Mouse (Mus musculus) G1E-ER4 (cell line): ENCODE results near the gene Zbtb5. TPM values are rescaled to one million over a fixed set of nuclear protein-coding genes. Genes with fewer than 3 reads are reported as not detected.

Experiments used
- GATA1 ChIP-seq: IDR thresholded peaks from one replicate; pipeline ENCODE4 v1.8.0; 2012; ENCODE audit warnings: low read length, inconsistent platforms
- polyA plus RNA-seq: library from polyadenylated mRNA; stranded (reverse); fragments of >175 nt; gene quantifications from 2 replicates; pipeline ENCODE4 v1.2.3, GENCODE M21; 2012

Zbtb5 gene
- polyA plus RNA-seq, 1 experiment = 3.2 TPM

DNA sequence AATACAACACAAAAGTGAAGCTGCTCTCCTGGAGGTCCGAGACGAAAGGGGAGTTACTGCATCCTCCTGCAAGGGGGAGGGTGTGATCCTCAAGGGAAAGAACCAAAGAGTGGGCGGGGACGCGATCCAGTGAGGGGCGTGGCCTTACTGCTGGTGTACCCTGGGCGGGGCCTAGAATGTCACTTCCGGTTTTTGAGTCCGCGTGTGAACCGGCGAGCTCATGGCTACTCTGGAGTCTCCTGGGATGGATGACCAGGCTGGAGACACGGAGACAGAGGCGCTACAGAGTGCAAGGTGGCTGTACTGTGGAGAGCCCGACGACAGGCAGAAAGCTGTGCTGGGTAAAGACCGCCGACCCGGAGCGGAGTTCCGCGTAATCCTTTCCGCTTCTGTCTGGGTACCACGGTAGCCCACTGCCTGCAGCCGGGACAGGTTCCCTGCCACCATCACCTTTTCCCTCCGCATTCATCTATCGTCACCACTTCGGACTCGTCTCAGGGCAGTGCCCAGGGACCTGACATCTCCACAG is 6.3 kb upstream of the Zbtb5 start, which contains the start of gene Polr1e:
Polr1e (plus strand) TSS at position 132 of the 529 bp plus-strand sequence.
- TF ChIP-seq GATA1 = no peak

DNA sequence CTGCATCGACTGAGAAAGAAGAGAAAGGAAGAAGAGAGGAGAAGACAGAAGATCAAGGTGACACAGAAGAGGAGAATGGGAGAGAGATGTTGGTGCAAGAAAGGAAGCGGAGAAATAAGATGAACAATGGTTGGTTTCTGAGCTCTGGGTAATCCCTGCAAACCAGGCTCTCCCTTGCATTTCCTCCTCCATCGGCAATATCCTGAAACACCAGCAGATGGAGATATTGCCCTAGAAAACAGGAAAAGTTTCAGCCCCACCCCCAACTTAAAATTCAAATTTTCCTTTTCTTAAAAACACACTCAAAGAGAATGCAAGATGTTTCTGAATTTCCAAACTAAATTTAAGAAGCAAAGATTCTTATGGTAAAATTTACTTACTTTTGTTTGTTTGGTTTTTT is 3.4 kb upstream of the Zbtb5 start:
- no peak for TF ChIP-seq GATA1

DNA sequence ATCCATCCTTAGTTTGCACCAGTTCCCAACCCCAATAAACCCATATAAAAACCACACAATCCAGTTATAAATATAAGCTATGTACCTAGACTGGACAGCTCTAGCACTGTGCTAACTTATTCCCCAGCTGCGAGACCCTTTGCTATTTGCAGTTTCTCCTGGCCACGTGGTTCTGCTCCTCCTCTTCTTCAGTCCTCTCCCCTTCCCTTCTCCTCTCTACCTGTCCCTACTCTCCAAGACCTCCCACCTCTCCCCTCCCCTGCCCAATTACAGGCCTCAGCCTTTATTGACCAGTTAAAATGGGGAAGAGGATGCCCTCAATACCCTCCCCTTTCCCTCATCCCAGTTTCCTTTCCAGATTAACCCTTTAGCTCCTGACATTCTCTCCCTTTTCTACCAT is 1.3 kb upstream of the Zbtb5 start:
- TF ChIP-seq GATA1 = no peak

DNA sequence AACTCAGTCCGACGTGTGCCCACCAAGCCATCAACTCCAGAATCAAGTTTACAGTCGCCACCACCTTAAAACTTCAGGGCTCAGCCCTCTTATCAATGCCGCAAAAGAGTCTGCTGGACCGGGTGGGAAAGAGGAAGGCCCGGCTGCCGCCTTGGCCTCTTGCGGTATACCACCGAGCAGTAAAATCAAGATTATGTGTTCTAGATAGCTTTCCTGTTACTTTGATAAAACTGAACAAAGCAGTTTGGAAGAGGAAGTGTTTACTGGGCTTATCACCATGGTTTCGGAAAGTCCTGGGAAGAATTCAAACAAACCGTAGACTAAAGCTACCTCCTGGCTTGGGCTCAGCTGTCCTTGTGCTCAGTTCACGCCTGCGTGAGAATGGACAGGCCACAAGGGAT is 819 bp upstream of the Zbtb5 start:
- peak; percentile 75 for TF ChIP-seq GATA1

DNA sequence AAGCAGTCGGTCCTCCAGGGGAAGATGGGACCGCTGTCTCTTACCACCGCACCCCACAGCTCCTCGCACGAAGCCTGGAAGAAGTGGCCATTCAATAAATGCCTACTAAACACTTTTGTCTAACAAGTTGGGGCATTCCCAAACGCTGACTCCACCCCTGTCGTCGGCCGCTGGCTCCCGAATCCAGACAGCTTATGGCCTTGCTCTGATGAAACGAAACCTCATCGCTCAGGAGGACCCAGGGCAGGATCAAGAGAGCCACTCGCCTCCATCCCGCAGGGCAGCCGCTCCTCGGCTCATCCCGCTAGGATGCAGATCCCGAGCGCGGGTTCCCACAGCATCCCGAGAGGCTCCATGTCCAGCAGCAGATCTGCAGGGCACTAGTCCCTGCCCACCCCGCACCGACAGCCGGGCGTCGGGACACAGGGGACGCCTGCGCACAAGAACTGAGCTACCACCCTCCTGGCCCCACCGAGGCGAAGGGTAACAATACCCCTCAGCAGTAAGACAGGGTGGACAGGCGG is 569 bp downstream of the Zbtb5 start:
- TF ChIP-seq GATA1 = no peak

DNA sequence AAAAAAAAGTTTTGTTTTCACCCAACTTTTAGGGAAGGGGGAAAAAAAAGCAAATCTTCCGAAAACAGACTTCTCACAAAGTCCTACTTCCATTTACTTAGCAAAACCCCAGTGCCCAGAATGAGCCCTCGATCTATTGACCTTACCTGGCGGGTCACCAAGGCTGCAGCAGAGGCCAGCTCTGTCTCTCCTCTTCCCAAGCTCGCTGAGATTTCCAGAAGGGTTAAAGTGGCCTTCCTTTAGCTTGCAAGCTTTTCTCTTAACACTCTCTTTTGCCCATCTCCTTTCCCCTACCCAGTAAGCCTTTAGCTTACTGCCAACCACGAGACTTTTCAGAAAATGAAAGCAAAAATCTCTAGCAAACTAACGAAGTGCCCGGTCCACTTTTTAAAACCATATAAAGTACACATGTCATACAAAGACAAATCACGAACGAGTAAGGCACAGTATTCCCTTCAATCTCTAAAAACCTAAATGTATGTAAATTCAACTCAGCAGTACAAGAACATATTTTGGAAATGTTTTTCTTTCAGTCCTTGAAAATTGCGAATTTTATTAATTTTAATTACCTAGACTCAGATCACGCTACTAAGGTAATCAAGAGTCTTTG is 1.3 kb downstream of the Zbtb5 start:
- no peak for TF ChIP-seq GATA1

DNA sequence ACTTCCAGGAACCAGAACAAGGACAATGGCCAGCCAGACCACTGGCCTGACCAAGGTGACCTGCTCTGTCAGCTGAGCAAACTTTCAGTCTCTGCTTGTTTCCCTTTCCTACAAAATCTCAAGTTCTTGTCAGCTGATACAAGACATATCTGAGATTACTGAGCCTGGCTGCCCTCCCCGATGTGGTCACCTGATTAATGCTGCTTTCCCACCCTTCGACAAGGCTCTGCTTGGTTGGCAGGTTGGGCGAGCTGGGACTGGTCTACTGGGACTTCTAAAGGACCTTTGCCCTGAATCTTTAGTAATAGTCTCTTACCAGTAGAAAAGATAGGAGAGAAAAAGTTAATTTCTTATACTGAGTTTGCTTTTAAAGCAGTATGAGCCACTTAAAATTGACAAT is 6.8 kb downstream of the Zbtb5 start:
- TF ChIP-seq GATA1 = no peak

DNA sequence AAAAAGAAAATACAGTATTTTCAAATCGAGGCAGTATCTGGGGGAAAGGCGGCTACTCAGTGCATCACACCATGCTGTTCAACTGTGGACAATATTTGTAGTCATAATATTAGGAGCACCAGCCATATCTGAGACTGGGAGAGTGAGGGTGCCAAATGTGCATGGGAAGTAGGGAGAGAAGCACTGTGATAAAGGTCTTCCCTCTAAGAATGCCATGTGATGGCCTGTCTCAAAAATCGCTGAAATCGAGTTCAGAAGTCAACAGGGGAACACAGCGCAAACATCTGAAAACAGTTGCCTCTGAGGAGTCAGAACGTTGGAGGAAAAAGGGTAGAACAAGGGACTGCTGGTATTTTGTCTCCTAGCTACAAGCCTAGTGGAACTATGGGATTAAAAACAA is 12.2 kb downstream of the Zbtb5 start:
- no peak for TF ChIP-seq GATA1

DNA sequence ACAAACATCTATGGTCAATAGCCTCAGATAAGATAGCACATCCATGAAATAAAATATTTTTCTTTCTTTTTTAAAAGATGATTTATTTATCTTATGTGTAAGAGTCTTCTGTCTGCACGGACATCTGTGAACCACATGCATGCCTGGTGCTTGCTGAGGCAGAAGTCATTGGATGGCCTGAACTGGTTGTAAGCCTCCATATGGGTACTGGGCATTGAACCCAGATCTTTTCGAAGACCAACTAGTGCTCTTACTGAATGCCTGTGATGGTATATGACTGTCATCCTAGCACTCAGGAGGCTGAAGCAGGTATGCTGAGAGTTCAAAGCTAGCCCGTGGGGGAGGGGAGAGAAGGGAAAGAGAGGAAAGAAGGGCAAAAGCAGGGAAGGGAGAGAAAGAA is 14.1 kb downstream of the Zbtb5 start:
- TF ChIP-seq GATA1 = no peak

DNA sequence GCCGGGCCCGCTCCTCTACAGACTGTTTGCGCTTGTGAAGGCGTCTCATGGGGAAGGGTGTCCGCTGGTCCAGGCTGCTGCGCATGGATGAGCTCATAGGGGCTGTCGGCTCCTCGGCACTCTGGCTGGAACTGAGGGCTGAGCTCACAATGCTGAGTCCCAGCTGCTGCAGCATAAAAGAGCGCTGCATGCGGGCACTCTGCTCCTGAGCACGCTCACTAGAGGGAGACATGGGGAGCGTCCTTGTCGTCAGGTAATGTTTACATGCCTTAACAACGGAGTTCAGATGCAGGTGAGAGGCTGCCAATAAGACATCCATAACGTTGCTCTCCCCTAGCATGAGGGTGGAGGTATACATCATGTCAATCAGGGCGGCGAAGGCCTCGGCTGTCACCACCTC is 17.4 kb downstream of the Zbtb5 start:
- no peak for TF ChIP-seq GATA1

DNA sequence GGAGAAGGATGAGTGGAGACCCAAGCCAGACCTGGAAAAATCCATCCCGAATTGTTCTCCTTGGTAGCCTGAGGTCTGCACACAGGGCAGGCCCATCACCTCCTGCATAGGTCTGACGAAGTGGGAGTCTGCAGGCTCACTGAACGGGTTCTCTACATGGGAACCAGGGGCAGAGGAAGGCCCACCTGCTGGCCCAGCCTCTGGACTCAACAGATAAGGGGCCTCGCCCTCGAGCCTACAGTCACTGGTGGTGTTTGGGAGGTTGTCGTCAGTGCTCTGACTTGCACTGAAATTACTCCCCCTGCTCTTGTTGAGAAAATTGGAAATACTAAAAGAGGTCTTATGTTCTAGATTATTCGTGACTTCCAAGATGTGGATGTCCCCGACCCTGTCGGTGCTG is 18.4 kb downstream of the Zbtb5 start:
- TF ChIP-seq GATA1 = no peak

DNA sequence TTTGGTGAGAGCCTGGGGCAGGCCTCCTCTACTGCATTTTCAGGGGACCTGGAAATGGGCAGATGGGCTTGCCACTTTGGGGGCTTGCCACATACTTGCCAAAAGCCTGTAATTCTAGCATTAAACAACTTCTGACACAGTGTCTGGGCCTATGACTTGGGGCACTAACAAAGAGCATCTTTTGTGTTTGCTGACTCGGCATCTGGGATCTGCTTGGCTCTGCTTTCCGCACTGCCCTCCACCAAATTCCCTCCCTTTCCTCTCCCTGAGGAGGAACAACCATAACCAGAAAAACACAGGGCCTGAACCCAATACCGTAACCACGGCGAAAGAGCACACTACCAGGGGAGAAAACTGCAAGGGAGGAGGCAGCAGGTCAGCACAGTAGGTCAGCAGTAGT is 21.7 kb downstream of the Zbtb5 start:
- TF ChIP-seq GATA1 = no peak

DNA sequence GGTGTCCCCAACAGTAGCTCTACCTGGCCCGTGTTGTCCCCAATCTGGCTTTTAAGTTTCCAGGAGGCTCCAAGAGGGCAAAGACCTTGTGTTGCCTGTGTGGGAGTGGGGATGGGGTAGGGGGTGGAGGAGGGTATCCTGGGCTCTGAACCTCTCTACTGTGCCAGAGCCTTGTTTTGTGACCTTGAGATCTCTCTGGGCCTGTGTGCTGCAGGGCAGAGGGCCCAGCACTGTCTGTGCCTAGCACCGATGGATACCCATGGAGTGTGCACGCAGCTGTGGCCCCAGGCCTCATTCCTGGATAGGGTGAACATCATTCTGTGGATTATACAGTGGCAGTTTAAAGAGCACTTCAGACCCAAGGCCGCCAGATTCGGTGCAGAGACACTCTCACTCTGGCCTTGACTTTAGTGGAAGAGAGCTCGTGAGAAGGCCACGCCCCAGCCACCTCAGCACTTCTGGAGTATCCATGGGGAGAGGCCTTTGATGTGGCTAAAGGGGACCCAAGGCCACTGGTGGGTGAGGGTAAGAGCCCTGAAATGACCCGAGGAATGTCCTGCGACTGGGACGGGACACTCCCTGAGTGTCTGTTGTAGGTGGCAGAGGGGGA is 29.0 kb downstream of the Zbtb5 start:
- TF ChIP-seq GATA1 = no peak

DNA sequence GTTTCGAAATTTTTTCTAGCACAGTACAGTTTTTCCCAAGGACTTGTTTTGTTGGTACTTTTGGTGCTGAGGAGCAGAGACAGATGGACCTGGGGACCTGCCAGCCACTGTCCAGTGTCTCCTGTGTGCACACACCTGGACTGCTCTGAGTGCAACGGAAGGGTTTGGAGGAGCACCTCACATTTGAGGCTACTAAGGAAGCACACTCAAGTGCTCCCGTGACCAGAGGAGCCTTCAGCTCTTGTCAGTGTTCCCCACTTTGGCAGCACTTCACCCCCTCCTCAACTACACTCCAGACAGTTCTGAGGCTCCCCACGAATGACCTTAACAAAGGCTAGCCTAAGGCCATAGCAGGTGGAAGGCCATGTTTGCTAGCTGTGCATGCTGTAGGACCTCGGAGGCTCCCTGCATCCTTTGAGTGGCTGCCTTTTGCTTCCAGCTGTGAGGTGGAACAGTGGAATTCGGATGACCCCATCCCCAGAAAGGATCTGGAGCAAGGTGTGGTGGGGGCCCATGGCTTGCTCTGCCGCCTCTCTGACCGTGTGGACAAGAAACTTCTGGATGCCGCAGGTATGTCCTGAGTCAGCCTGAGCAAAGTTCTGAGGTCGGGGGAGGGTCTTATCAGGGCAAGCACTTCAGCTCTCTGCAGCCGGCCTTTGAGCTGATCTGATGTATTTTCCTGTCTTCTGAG is 29.6 kb downstream of the Zbtb5 start:
- TF ChIP-seq GATA1 = no peak

DNA sequence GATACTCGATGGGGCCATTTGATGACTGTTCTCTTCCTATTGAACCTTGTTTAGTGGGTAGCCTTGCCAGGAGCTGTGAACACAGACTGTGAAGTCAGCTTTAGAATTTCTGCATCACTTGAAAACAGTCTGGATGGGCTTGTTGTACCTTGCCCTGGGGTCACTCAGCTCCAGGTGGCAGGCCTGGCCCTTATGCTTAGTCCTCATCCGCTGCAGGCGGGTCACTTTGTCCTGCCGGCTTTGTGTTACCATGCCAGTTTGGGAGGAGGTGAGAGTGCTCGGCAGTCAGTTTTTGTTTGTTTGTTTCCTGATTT is 30.3 kb downstream of the Zbtb5 start:
- TF ChIP-seq GATA1 = no peak

DNA sequence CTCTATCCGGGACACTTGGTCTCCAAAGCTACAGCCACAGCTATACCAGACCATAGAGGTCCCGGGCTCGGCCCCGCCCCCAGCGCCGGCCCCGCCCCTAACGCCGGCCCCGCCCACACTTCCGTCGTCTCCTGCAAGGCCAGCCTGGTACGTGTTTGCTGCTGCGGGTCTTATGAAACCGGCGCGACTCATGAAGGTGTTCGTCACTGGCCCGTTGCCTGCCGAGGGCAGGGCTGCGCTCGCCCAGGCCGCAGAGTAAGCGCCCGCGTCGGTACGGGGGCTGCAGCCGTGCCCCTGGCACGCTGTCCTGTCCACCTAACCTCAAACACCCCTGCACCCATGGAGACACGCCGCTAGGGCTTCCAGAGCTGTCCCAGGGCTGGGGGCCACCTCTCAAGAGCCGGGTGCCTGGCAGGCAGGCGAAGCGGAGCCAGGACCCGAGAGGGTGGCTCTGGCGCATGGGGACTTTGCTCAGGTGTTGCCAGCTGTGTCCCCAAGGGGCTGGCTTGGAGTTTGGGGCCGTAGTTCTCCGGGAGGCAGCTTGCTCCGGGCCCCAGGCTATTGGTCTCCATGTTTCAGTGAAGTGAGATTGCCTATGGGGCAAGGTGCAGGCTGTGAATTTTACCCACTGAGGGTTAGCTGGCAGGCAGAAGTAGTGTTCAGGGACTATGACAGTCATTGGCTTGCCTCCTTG is 30.8 kb downstream of the Zbtb5 start, which contains the start of gene Grhpr:
Grhpr (plus strand) TSS at position 116 of the 694 bp plus-strand sequence.
- no peak for TF ChIP-seq GATA1
